Mouse (Mus musculus) right cerebral cortex, postnatal 10 days (tissue): ENCODE measurements around the gene Hist1h3g.
"Not testable (repeated sequence)": the region's sequence is repeated elsewhere in the genome, so short reads cannot be mapped to it uniquely, and the experiment has no call there.

Experiments
- DNase-seq, 2 experiments: peaks; one replicate each; pipeline ENCODE4 v3.0.0; 2021; ENCODE audit warnings: low spot score in 2 of 2

The Hist1h3g gene

GRCm38 (mm10) chr13:23534368-23535131 lies 672 bp upstream of the Hist1h3g start:
- DNase-seq, result peak in 1 of 2 experiments; percentile 48

- DNase-seq, result no peak
Observed at GRCm38 (mm10) chr13:23536076-23536822, 1.0 kb downstream of the Hist1h3g start.

GRCm38 (mm10) chr13:23537006-23537710 lies 1.9 kb downstream of the Hist1h3g start:
- DNase-seq, result no peak

- DNase-seq, result no peak
Observed at GRCm38 (mm10) chr13:23538249-23538648, 3.0 kb downstream of the Hist1h3g start.

- DNase-seq, result not testable (repeated sequence)
Observed at GRCm38 (mm10) chr13:23539821-23540220, 4.6 kb downstream of the Hist1h3g start.

GRCm38 (mm10) chr13:23541497-23541896 lies 6.3 kb downstream of the Hist1h3g start:
- no peak for DNase-seq

GRCm38 (mm10) chr13:23542225-23542980 lies 7.2 kb downstream of the Hist1h3g start:
- not testable (repeated sequence) for DNase-seq

- peak; percentile 80 to 93 for DNase-seq
Observed at GRCm38 (mm10) chr13:23542999-23543607, 7.9 kb downstream of the Hist1h3g start, which contains the start of gene Hist1h2bh. TSS of gene Hist1h2bh (minus strand) at chr13:23543392.

- peak; percentile 66 to 82 for DNase-seq
Observed at GRCm38 (mm10) chr13:23543965-23544786, 9.0 kb downstream of the Hist1h3g start, which contains the start of gene Hist1h3f. TSS of gene Hist1h3f (plus strand) at chr13:23544052.

- not testable (repeated sequence) for DNase-seq
Observed at GRCm38 (mm10) chr13:23544787-23545120, 9.5 kb downstream of the Hist1h3g start.

GRCm38 (mm10) chr13:23546694-23547093 lies 11.5 kb downstream of the Hist1h3g start:
- DNase-seq, result no peak

- DNase-seq, result no peak
Observed at GRCm38 (mm10) chr13:23550761-23551145, 15.5 kb downstream of the Hist1h3g start.

GRCm38 (mm10) chr13:23551146-23551834 lies 16.1 kb downstream of the Hist1h3g start, which contains the start of gene Hist1h4f:
TSS of gene Hist1h4f (minus strand) at chr13:23551648.
- peak; percentile 94 to 96 for DNase-seq

GRCm38 (mm10) chr13:23551931-23552914 lies 17.0 kb downstream of the Hist1h3g start:
- DNase-seq, result no peak

- DNase-seq, result no peak
Observed at GRCm38 (mm10) chr13:23552962-23553361, 17.7 kb downstream of the Hist1h3g start, which contains the start of gene Hist1h1d. TSS of gene Hist1h1d (plus strand) at chr13:23553262.

GRCm38 (mm10) chr13:23554393-23554792 lies 19.2 kb downstream of the Hist1h3g start:
- DNase-seq, result no peak

GRCm38 (mm10) chr13:23554925-23555838 lies 20.0 kb downstream of the Hist1h3g start:
- peak; percentile 87 to 89 for DNase-seq
